Mouse (Mus musculus): Measurements from ENCODE around the gene Tufm. TPM values are rescaled to one million over a fixed set of nuclear protein-coding genes. Genes with fewer than 3 reads are reported as not detected.
"Not testable (repeated sequence)": the region's sequence is repeated elsewhere in the genome, so short reads cannot be mapped to it uniquely, and the experiment has no call there.

The Tufm gene
- polyA plus RNA-seq, 1 experiment from 2014 or later: 140 TPM

DNA sequence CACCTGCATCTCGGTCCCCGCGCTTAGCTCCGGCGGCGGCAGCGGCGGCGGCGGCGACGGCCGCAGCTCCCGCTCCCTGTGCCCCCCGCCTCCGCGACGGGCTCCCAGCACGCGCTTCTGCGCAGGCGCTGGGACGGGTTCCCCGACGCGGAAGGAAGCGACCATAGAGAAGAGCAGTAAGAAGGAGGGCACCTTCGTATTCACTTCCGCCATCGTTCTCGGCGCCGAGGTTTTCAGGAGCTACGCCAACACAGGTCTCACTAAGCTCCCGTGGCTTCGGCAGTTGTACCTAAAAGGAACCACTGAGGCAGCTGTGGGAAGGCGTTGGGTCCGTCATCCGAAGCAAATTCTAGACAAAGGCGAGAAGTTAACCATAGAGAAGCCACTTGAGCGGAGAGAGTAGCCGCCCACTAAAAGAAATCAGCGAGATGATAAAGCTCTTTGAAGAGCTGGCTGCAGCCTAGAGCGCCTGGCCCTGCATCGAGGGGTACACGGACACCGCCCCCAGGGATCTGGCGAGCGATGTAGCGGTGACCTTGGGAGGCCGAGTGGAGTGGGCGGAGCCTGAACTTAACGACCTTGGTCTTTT lies 12.1 kb upstream of the Tufm start, which contains the start of gene Sh2b1:
TSS of gene Sh2b1 (minus strand) at position 432 of the 589 bp plus-strand sequence.
- H3K9me3 ChIP-seq (ENCODE audit: control insufficient read depth, low read length): no peaks in the 10 kb centered on the region
- ATAC-seq (ENCODE audit: low FRiP score) (peak; percentile 92), DNase-seq (ENCODE audit: low spot score) (peak; percentile 95)
- peaks cover 6% of the 10 kb centered on the region; the same call in 1 of the 2 replicates for H3K36me3 ChIP-seq (ENCODE audit: control insufficient read depth, insufficient read depth, low read length)
- no peaks in the 10 kb centered on the region for H3K27me3 ChIP-seq (ENCODE audit: control insufficient read depth, insufficient read depth, low read length)
- under 1% methylated on average over 39 of the region's 53 CpGs for WGBS
- no peaks in the 10 kb centered on the region; the same call in 1 of the 2 replicates for H3K4me1 ChIP-seq (replicated peaks; ENCODE audit: control insufficient read depth, insufficient read depth, low read length)
- peak within 1 kb of the TSS; percentile 71 for H3K4me2 ChIP-seq (replicated peaks; ENCODE audit: low read depth, low read length)
- H3K27ac ChIP-seq (ENCODE audit: low read depth, low read length): peak within 1 kb of the TSS; percentile 88
- peak within 1 kb of the TSS; percentile 90 for H3K4me3 ChIP-seq (ENCODE audit: low read depth, low read length)
- peak within 1 kb of the TSS; percentile 96 for H3K9ac ChIP-seq (ENCODE audit: low read depth, low read length)

- Histone ChIP-seq H3K9ac (ENCODE audit: low read depth, low read length) (no peak overlapping the region), H3K9me3 (ENCODE audit: control insufficient read depth, low read length) (no peaks in the 10 kb centered on the region), H3K4me1 (replicated peaks; ENCODE audit: control insufficient read depth, insufficient read depth, low read length) (no peaks in the 10 kb centered on the region), H3K36me3 (ENCODE audit: control insufficient read depth, insufficient read depth, low read length) (no peaks in the 10 kb centered on the region), H3K27ac (ENCODE audit: low read depth, low read length) (no peak overlapping the region), H3K4me2 (replicated peaks; ENCODE audit: low read depth, low read length) (no peak overlapping the region), H3K27me3 (ENCODE audit: control insufficient read depth, insufficient read depth, low read length) (no peaks in the 10 kb centered on the region), H3K4me3 (ENCODE audit: low read depth, low read length) (no peak overlapping the region)
- WGBS: 21% methylated on average over 5 of the region's 5 CpGs
- no peak for ATAC-seq (ENCODE audit: low FRiP score)
- peak; percentile 29 for DNase-seq (ENCODE audit: low spot score)
Measured at GRCm38 (mm10) chr7:126481699-126482098, 5.5 kb upstream of the Tufm start.

GRCm38 (mm10) chr7:126482392-126482871 lies 4.7 kb upstream of the Tufm start:
- H3K27ac ChIP-seq (ENCODE audit: low read depth, low read length): 0 out of 2 replicates have a peak overlapping the region, but pooled peaks have one; percentile 36
- peak overlapping the region; percentile 10 for H3K4me3 ChIP-seq (ENCODE audit: low read depth, low read length)
- DNase-seq (ENCODE audit: low spot score): peak; percentile 75
- H3K4me2 ChIP-seq (replicated peaks; ENCODE audit: low read depth, low read length): peak overlapping the region; percentile 39
- peak; percentile 69 for ATAC-seq (ENCODE audit: low FRiP score)
- no peaks in the 10 kb centered on the region for H3K36me3 ChIP-seq (ENCODE audit: control insufficient read depth, insufficient read depth, low read length)
- WGBS: under 1% methylated on average over 23 of the region's 23 CpGs
- no peaks in the 10 kb centered on the region for H3K9me3 ChIP-seq (ENCODE audit: control insufficient read depth, low read length)
- 0 out of 2 replicates have a peak overlapping the region, but pooled peaks have one; percentile 50 for H3K9ac ChIP-seq (ENCODE audit: low read depth, low read length)
- no peaks in the 10 kb centered on the region for H3K27me3 ChIP-seq (ENCODE audit: control insufficient read depth, insufficient read depth, low read length)
- H3K4me1 ChIP-seq (replicated peaks; ENCODE audit: control insufficient read depth, insufficient read depth, low read length): no peaks in the 10 kb centered on the region

- not testable (repeated sequence) for H3K9me3 ChIP-seq (ENCODE audit: control insufficient read depth, low read length); H3K27ac ChIP-seq (ENCODE audit: low read depth, low read length); H3K36me3 ChIP-seq (ENCODE audit: control insufficient read depth, insufficient read depth, low read length); DNase-seq (ENCODE audit: low spot score); H3K4me1 ChIP-seq (replicated peaks; ENCODE audit: control insufficient read depth, insufficient read depth, low read length); H3K27me3 ChIP-seq (ENCODE audit: control insufficient read depth, insufficient read depth, low read length)
- H3K4me3 ChIP-seq (ENCODE audit: low read depth, low read length): peak overlapping the region; percentile 67
- H3K4me2 ChIP-seq (replicated peaks; ENCODE audit: low read depth, low read length): peak overlapping the region; percentile 89
- peak overlapping the region; percentile 71 for H3K9ac ChIP-seq (ENCODE audit: low read depth, low read length)
- WGBS: 23% methylated on average over 20 of the region's 25 CpGs
- peak; percentile 43 for ATAC-seq (ENCODE audit: low FRiP score)
Measured at GRCm38 (mm10) chr7:126487617-126488385, 640 bp downstream of the Tufm start.

DNA sequence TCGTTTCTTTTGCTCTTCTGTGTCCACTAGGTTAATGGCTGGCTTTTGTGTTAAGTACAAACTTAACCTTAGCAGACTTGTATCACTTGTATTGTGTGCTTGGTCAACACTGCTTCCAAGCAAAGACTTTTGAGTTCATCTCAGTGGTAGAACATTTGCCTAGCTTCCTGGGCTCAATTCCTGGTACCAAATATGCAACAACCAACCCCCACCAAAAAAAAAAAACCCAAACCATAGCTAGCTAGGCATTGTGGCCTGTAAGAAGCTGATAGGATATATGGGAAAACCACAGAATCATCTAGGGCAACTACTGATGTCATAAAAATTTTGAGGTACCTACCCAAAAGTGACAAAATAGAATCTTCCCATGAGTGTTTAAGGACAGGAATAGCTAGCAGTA lies 3.8 kb downstream of the Tufm start:
- no peak overlapping the region for H3K27ac ChIP-seq (ENCODE audit: low read depth, low read length)

GRCm38 (mm10) chr7:126491973-126492372 lies 4.8 kb downstream of the Tufm start:
- Histone ChIP-seq H3K9ac (ENCODE audit: low read depth, low read length) (no peak overlapping the region), H3K4me1 (replicated peaks; ENCODE audit: control insufficient read depth, insufficient read depth, low read length) (no peaks in the 10 kb centered on the region; the same call in 1 of the 2 replicates), H3K36me3 (ENCODE audit: control insufficient read depth, insufficient read depth, low read length) (peaks cover 34% of the 10 kb centered on the region), H3K4me2 (replicated peaks; ENCODE audit: low read depth, low read length) (no peak overlapping the region), H3K27me3 (ENCODE audit: control insufficient read depth, insufficient read depth, low read length) (no peaks in the 10 kb centered on the region), H3K9me3 (ENCODE audit: control insufficient read depth, low read length) (no peaks in the 10 kb centered on the region), H3K4me3 (ENCODE audit: low read depth, low read length) (no peak overlapping the region), H3K27ac (ENCODE audit: low read depth, low read length) (no peak overlapping the region)
- DNase-seq (ENCODE audit: low spot score) (no peak), ATAC-seq (ENCODE audit: low FRiP score) (no peak)
- WGBS: 60% methylated on average over 11 of the region's 11 CpGs

More for the DNA sequence above, 3.8 kb downstream of the Tufm start:
- 77% methylated on average over 1 of the region's 1 CpGs for whole genome bisulfite sequencing
- peaks cover 28% of the 10 kb centered on the region for H3K36me3 ChIP-seq (ENCODE audit: control insufficient read depth, insufficient read depth, low read length)
- DNase-seq (ENCODE audit: low spot score) (no peak), ATAC-seq (ENCODE audit: low FRiP score) (no peak)
- H3K4me2 ChIP-seq (replicated peaks; ENCODE audit: low read depth, low read length): no peak overlapping the region
- H3K4me1 ChIP-seq (replicated peaks; ENCODE audit: control insufficient read depth, insufficient read depth, low read length): no peaks in the 10 kb centered on the region; the same call in 1 of the 2 replicates
- H3K9me3 ChIP-seq (ENCODE audit: control insufficient read depth, low read length): no peaks in the 10 kb centered on the region
- no peak overlapping the region for H3K9ac ChIP-seq (ENCODE audit: low read depth, low read length)
- H3K27me3 ChIP-seq (ENCODE audit: control insufficient read depth, insufficient read depth, low read length): no peaks in the 10 kb centered on the region
- no peak overlapping the region for H3K4me3 ChIP-seq (ENCODE audit: low read depth, low read length)

DNA sequence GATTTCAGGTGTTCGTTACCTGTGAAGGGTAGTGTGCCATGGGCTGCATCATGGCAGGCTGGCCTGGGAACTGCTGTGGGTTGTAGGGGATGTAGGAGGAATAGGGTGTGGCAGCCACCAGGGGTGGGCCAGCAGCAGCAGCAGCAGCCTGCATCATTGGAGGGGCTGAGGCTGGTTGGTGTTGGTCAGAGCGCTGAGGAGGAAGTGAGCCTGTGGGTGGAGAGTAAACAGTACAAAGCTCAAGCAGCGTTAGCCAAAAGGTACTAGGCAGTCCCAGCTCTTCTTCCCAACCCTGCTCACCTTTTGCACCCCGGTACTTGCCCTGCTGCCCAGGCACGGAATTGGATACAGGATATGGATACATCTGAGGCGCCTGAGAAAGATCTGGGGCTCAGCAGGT lies 7.0 kb downstream of the Tufm start:
- ATAC-seq (ENCODE audit: low FRiP score): no peak
- Histone ChIP-seq H3K27me3 (ENCODE audit: control insufficient read depth, insufficient read depth, low read length) (no peaks in the 10 kb centered on the region), H3K36me3 (ENCODE audit: control insufficient read depth, insufficient read depth, low read length) (peaks cover 43% of the 10 kb centered on the region), H3K9ac (ENCODE audit: low read depth, low read length) (no peak overlapping the region), H3K4me1 (replicated peaks; ENCODE audit: control insufficient read depth, insufficient read depth, low read length) (no peaks in the 10 kb centered on the region), H3K9me3 (ENCODE audit: control insufficient read depth, low read length) (no peaks in the 10 kb centered on the region), H3K4me2 (replicated peaks; ENCODE audit: low read depth, low read length) (no peak overlapping the region), H3K27ac (ENCODE audit: low read depth, low read length) (no peak overlapping the region), H3K4me3 (ENCODE audit: low read depth, low read length) (no peak overlapping the region)
- DNase-seq (ENCODE audit: low spot score): no peak
- 91% methylated on average over 6 of the region's 6 CpGs for WGBS

DNA sequence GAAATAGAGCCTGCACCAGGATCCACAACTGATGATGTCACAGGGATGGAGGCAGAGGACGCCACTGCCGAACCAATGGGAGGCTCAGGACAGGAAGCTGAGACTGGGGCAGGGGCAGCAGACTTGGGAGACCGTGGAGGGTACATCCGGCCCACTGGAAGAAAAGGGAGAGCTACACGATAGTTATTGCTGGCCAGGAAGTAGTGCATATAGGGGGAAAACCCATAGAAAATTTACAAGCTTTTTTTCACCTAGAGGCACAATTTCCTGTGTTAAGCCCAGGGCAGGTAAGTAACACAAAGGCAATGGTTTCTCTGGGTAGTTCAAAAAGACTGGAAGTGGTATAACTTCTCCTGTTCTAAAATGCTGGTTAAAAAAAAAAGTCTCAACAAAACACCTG lies 9.3 kb downstream of the Tufm start:
- no peak overlapping the region for H3K4me3 ChIP-seq (ENCODE audit: low read depth, low read length)
- DNase-seq (ENCODE audit: low spot score) (no peak), ATAC-seq (ENCODE audit: low FRiP score) (no peak)
- no peaks in the 10 kb centered on the region for H3K9me3 ChIP-seq (ENCODE audit: control insufficient read depth, low read length)
- peaks cover 49% of the 10 kb centered on the region for H3K36me3 ChIP-seq (ENCODE audit: control insufficient read depth, insufficient read depth, low read length)
- no peak overlapping the region for H3K27ac ChIP-seq (ENCODE audit: low read depth, low read length)
- H3K27me3 ChIP-seq (ENCODE audit: control insufficient read depth, insufficient read depth, low read length): no peaks in the 10 kb centered on the region
- 0 out of 2 replicates have a peak, but pooled peaks cover 2% of the 10 kb centered on the region for H3K4me1 ChIP-seq (replicated peaks; ENCODE audit: control insufficient read depth, insufficient read depth, low read length)
- WGBS: 95% methylated on average over 5 of the region's 5 CpGs
- no peak overlapping the region for H3K4me2 ChIP-seq (replicated peaks; ENCODE audit: low read depth, low read length)
- H3K9ac ChIP-seq (ENCODE audit: low read depth, low read length): no peak overlapping the region

Data from hindbrain, embryonic 11.5 days (tissue).